Mouse (Mus musculus) CH12F3 (cell line): ENCODE measurements around the gene Pign.

ENCODE experiments used
- in situ Hi-C: fragments of 300-500 bp; cut with MboI; formaldehyde crosslinking; loops from 2 replicates; pipeline ENCODE4 v1.14.3; 2020; ENCODE audit warnings: low sequenced_read_pairs

Gene Pign

DNA sequence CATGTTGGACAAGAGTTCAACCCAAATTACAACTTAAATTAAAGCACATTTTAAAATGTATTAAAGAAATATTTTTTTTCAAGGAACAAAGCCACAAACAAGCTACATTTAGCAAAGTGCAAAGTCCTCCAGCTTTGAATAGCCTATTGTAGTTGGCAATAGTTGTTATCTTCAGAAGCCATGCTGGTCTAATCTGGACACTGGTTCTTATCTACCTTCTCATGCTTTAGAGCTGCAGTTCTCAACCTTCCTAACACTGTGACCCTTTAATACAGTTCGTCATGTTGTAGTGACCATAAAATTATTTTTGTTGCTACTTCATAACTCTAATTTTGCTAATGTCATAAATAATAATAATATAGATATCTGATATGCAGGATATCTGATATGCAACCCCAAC lies 99.2 kb downstream of the Pign start:
- in situ Hi-C loops = no loop called here

DNA sequence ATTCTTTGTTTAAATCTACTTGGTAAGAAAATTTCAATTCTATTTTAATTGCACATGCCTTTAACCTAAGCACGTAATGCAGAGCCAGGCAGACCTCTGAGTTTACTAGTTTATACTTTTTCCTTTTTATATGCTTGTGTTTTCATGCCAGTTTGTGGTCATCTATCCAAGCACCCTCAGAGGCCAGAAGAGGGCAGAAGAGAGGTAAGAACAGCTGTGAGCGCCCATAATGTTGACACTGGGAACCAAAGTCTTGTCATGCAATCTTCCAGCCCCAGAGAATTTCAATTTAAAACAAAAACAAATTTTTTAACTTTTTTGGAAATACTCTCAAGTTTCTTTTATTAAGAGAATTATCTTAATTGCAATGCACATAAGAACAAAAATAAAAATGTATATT lies 99.7 kb downstream of the Pign start:
- in situ Hi-C loops = no loop called here

- in situ Hi-C loops = no loop called here
Observed at GRCm38 (mm10) chr1:105556078-105556477, 107.4 kb downstream of the Pign start.

- in situ Hi-C loops = no loop called here
Observed at GRCm38 (mm10) chr1:105555192-105555718, 108.2 kb downstream of the Pign start.

GRCm38 (mm10) chr1:105553130-105553529 lies 110.3 kb downstream of the Pign start:
- in situ Hi-C loops = no loop called here

- in situ Hi-C loops = no loop called here
Observed at GRCm38 (mm10) chr1:105550163-105550562, 113.3 kb downstream of the Pign start.

DNA sequence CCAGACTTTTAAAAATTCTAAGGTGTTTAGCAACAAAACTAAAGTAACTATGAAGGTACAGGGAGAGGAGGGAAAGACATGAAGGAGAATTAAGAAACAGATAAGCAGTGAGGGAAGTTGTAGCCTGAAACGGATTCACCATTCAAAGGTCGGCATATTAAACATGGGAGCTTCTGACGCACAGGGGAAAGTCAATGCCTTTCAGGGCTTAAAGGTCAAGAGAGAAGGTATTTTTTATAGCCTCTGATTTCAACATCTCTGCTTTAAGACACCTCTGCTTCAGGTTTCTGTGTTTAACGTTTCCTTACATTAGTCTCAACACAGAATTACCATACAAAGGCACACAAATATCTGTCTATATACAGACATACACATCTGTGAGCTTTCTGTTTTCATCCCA lies 113.8 kb downstream of the Pign start:
- in situ Hi-C loops = no loop called here

DNA sequence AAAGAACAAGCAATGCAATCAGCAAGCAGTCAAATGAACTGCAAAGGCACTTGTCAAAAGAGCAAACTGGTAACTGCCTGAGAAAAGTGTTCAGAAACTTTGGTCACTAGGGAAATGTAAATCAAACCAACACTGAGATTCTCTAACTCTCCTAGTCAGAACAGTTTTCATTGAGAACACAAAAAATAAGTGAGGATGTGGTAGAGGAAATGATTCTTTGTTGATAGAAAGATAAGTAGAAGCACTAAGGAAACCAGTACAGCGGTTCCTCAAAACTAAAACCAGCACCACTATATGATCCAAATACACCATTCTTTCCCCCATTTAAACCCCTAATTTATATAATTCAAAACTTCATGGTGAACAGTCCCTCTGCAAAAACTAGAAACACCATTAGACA lies 120.4 kb downstream of the Pign start:
- in situ Hi-C loops = no loop called here

DNA sequence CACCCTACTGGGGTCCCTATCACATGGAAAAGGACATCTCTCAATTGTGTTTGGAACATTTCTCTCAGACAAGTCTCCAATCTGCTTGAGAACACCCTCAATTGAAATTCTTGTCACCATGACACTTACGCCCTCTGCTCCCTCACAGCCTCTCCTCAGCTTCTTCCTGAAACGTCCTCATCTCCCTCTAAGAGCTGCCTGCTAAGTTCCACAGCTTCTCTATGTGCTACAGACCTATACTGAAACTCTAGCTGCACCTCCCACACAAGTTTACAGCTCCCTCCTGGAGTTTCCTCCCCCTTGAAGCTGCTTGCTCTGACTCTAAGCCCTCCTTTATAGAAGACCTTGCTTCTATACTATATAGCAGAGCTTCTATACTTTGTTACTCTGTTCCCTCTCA lies 139.7 kb downstream of the Pign start:
- in situ Hi-C loops = no loop called here

- in situ Hi-C loops = no loop called here
Observed at GRCm38 (mm10) chr1:105522321-105522720, 141.2 kb downstream of the Pign start.

DNA sequence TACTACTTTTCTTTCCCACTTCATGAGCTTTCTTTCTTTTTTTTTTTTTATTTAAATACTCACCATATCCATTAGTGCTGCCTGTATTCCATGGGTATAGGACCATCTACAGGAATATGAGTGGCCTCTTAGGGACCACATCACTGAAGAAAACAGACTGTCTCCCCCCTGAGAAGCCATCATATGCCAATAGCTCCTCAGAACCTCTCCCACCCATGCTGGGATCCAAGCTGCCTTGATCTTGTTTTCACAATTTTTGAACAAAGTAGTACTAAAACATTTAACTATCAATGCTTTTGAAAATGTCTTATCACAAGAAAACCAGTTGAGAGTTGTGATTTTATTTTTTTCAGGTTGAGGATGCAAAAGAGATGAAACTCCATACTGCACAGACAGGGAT lies 145.4 kb downstream of the Pign start:
- in situ Hi-C loops = no loop called here

- in situ Hi-C loops = no loop called here
Observed at GRCm38 (mm10) chr1:105507116-105507515, 156.4 kb downstream of the Pign start.

DNA sequence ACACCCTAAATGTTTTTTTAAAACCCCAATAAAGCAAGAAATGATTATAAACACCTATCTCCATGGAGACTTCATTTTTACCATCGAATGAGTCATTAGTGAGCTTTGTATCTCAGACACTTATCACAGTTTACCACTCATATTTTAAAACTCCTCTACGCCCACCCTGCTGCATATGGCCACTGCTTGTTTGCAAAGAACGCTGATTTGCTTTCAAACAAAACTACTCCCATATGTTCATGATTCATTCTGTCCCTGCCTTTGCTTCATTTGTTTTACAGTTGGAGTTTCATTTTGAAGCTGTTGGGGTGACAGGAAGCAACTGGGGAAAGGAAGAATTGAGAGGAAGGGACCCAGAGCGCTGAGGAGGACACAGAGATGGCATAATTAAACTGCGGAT lies 170.9 kb downstream of the Pign start:
- in situ Hi-C loops = no loop called here

- in situ Hi-C loops = no loop called here
Observed at GRCm38 (mm10) chr1:105489456-105489855, 174.0 kb downstream of the Pign start.

GRCm38 (mm10) chr1:105487037-105487436 lies 176.4 kb downstream of the Pign start:
- in situ Hi-C loops = no loop called here
